Mouse (Mus musculus) spleen, adult 2 months (tissue): Measurements from ENCODE around the gene Kcnk15.

ENCODE experiments used
- CTCF ChIP-seq: fragments of 200-500 bp; IDR thresholded peaks from 2 replicates; pipeline ENCODE4 v1.5.1; 2011; ENCODE audit warnings: mild to moderate bottlenecking, inconsistent platforms; ENCODE audit not compliant: insufficient read depth, insufficient read length, insufficient replicate concordance; ENCODE audit errors: extremely low read depth
- POLR2A ChIP-seq: fragments of 200-500 bp; IDR thresholded peaks from 2 replicates; pipeline ENCODE4 v1.6.1; 2011; ENCODE audit warnings: low read depth, low read length, inconsistent platforms

DNA sequence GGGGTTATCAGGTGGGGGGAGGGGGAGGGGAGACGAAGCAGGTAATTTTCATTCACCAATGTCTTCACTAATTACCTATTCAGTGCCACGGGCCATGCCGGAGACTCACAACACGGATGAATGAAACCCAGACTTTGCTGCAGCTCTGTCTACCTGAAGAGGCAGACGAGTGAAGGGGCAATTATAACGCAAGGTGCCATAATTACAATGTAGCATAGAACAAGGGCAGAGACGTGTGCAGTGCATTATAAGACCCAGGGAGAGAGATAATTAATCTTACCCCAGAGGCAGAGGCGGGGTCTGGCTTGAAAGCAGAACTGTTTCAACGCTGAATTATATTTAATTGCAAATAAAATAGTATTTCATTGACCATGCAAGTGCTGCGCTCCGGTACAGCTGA lies 37.1 kb downstream of the Kcnk15 start:
- no peak for TF ChIP-seq CTCF
- TF ChIP-seq POLR2A: no peak
